In genomic region chr5:115150991-115151390, GRCm38 (mm10) we compare ENCODE assay signal across 29 mouse cellular contexts. TPM values are rescaled to one million over a fixed set of nuclear protein-coding genes. Genes with fewer than 3 reads are reported as not detected.
A peak's percentile ranks its signal among the peaks of the same experiment; 100 is the strongest.
DNase-seq lines count a peak whose midpoint lies in the region; ATAC-seq lines count a peak whose summit lies in the region.
"Had no signal": no experiment of that assay in that cellular context is flagged by ENCODE, and none has a peak within 500 bp of the region (broad histone marks: within the 10 kb centered on the region; RNA-seq: fewer than 3 reads in every experiment).

No protein-coding gene starts in this region.

- WGBS in kidney, embryonic 14.5 days, result 43% methylated on average over 5 of the region's 5 CpGs

- H3K27ac ChIP-seq in kidney, embryonic 14.5 days (ENCODE audit: low read depth, low read length), result peak overlapping the region; percentile 67; the same call in 1 of the 2 replicates
- H3K27ac ChIP-seq: embryonic facial prominence, embryonic 12.5 days; forebrain, embryonic 13.5 days; hindbrain, postnatal 0 days; liver, embryonic 12.5 days; midbrain, embryonic 12.5 days had no signal

- H3K4me2 ChIP-seq in kidney, embryonic 14.5 days (replicated peaks; ENCODE audit: low read depth, low read length), result no peak overlapping the region; the same call in 1 of the 2 replicates
- H3K4me2 ChIP-seq: embryonic facial prominence, embryonic 12.5 days; forebrain, embryonic 13.5 days; heart, embryonic 11.5 days; limb, embryonic 13.5 days; liver, embryonic 12.5 days; midbrain, embryonic 12.5 days had no signal

- no peak for DNase-seq in kidney, adult 9 months
- DNase-seq in thymus, postnatal 0 days (ENCODE audit: low spot score), result peak; percentile 33
- DNase-seq in thymus, adult 18-20 months, result no peak
- peak; percentile 62 for DNase-seq in T-cell, adult 2 months (ENCODE audit: low spot score)
- peak; percentile 75 for DNase-seq in naive thymus-derived CD4-positive, alpha-beta T cell, adult 2 months (ENCODE audit: low read depth)
- DNase-seq: cerebellum, adult 18-20 months; cerebellum, postnatal 14 days; gastrocnemius, postnatal 10 days; heart, adult 11 months; heart, postnatal 10 days; lung, adult 18-20 months; lung, postnatal 10 days had no signal

- no peak overlapping the region for H3K9ac ChIP-seq in kidney, embryonic 14.5 days (ENCODE audit: low read depth, low read length)
- H3K9ac ChIP-seq: embryonic facial prominence, embryonic 12.5 days; forebrain, embryonic 13.5 days; limb, embryonic 13.5 days; liver, embryonic 12.5 days; midbrain, embryonic 12.5 days had no signal

- peaks cover 44% of the 10 kb centered on the region for H3K4me1 ChIP-seq in kidney, embryonic 14.5 days (ENCODE audit: control insufficient read depth, insufficient read depth, low read length)

- H3K27me3 ChIP-seq in kidney, embryonic 14.5 days (ENCODE audit: control insufficient read depth, insufficient read depth, low read length), result no peaks in the 10 kb centered on the region
- H3K27me3 ChIP-seq: embryonic facial prominence, embryonic 12.5 days; forebrain, embryonic 13.5 days; limb, embryonic 13.5 days; liver, embryonic 12.5 days; midbrain, embryonic 12.5 days had no signal

- H3K4me3 ChIP-seq in kidney, embryonic 14.5 days (ENCODE audit: low read length), result no peak overlapping the region
- H3K4me3 ChIP-seq: embryonic facial prominence, embryonic 12.5 days; erythroblast, embryonic 14.5 days; forebrain, embryonic 13.5 days; limb, embryonic 13.5 days; liver, embryonic 12.5 days; midbrain, embryonic 12.5 days had no signal

- no peaks in the 10 kb centered on the region; the same call in 1 of the 2 replicates for H3K9me3 ChIP-seq in kidney, embryonic 14.5 days (ENCODE audit: control insufficient read depth, low read length)
- H3K9me3 ChIP-seq: embryonic facial prominence, embryonic 12.5 days; forebrain, embryonic 13.5 days; limb, embryonic 13.5 days; liver, embryonic 12.5 days; midbrain, embryonic 12.5 days had no signal

- ATAC-seq in kidney, embryonic 14.5 days (ENCODE audit: low FRiP score, low TSS enrichment), result no peak
- ATAC-seq in granulocyte monocyte progenitor cell, adult 5-6 weeks (replicated peaks; ENCODE audit: poor library complexity, severe bottlenecking), result no peak
- ATAC-seq: forebrain, embryonic 13.5 days; hindbrain, postnatal 0 days; liver, embryonic 12.5 days had no signal

- H3K36me3 ChIP-seq in kidney, embryonic 14.5 days (ENCODE audit: control insufficient read depth, insufficient read depth, low read length), result peaks cover 57% of the 10 kb centered on the region

RNA-seq across cellular contexts. Expression of gene Mlec, which starts 7.0 kb away (rescaled TPM):
- 57.8 and 75.5 TPM in 2 replicates for polyA plus RNA-seq in kidney, embryonic 14.5 days (2014; fragmentation: Nextera tagmentation; extraction: Ambion mirVana)
- 25.2 and 26.9 TPM in 2 replicates for polyA plus RNA-seq in thymus, postnatal 0 days (2015; fragmentation: Nextera tagmentation; extraction: Ambion mirVana)
- 247 and 279 TPM in 2 replicates for total RNA-seq in granulocyte monocyte progenitor cell, adult 5-6 weeks (2014; fragmentation: Nextera tagmentation)
- 290 and 318 TPM in 2 replicates for total RNA-seq in granulocyte monocyte progenitor cell, adult 5-6 weeks (2017)

RNA-seq across cellular contexts. Expression of gene Unc119b, which starts 16.2 kb away (rescaled TPM):
- polyA plus RNA-seq in kidney, embryonic 14.5 days (2014; fragmentation: Nextera tagmentation; extraction: Ambion mirVana), result 26.3 and 50.3 TPM in 2 replicates
- polyA plus RNA-seq in thymus, postnatal 0 days (2015; fragmentation: Nextera tagmentation; extraction: Ambion mirVana), result 25.0 and 27.5 TPM in 2 replicates
- 12.5 and 16.4 TPM in 2 replicates for total RNA-seq in granulocyte monocyte progenitor cell, adult 5-6 weeks (2014; fragmentation: Nextera tagmentation)
- 8.1 and 10.3 TPM in 2 replicates for total RNA-seq in granulocyte monocyte progenitor cell, adult 5-6 weeks (2017)

RNA-seq across cellular contexts. Expression of gene Acads, which starts 31.8 kb away (rescaled TPM):
- 54.2 and 68.5 TPM in 2 replicates for polyA plus RNA-seq in kidney, embryonic 14.5 days (2014; fragmentation: Nextera tagmentation; extraction: Ambion mirVana)
- 51.6 and 58.6 TPM in 2 replicates for polyA plus RNA-seq in thymus, postnatal 0 days (2015; fragmentation: Nextera tagmentation; extraction: Ambion mirVana)
- 32.0 and 59.2 TPM in 2 replicates for total RNA-seq in granulocyte monocyte progenitor cell, adult 5-6 weeks (2014; fragmentation: Nextera tagmentation)
- 24.3 and 27.6 TPM in 2 replicates for total RNA-seq in granulocyte monocyte progenitor cell, adult 5-6 weeks (2017)

RNA-seq across cellular contexts. Expression of gene Cabp1, which starts 43.2 kb away (rescaled TPM):
- polyA plus RNA-seq in kidney, embryonic 14.5 days (2014; fragmentation: Nextera tagmentation; extraction: Ambion mirVana), result 2.0 and 2.4 TPM in 2 replicates
- 0.99 and 1.4 TPM in 2 replicates for polyA plus RNA-seq in thymus, postnatal 0 days (2015; fragmentation: Nextera tagmentation; extraction: Ambion mirVana)
- not detected in 2 replicates for total RNA-seq in granulocyte monocyte progenitor cell, adult 5-6 weeks (2014; fragmentation: Nextera tagmentation)
- total RNA-seq in granulocyte monocyte progenitor cell, adult 5-6 weeks (2017), result not detected in 2 replicates
- total RNA-seq: megakaryocyte progenitor cell, adult 5-6 weeks had no signal
- polyA plus RNA-seq: erythroblast, embryonic 14.5 days had no signal

RNA-seq across cellular contexts. Expression of gene Gm10401, which starts 52.9 kb away (rescaled TPM):
- 54.5 and 60.9 TPM in 2 replicates for polyA plus RNA-seq in kidney, embryonic 14.5 days (2014; fragmentation: Nextera tagmentation; extraction: Ambion mirVana)
- polyA plus RNA-seq in thymus, postnatal 0 days (2015; fragmentation: Nextera tagmentation; extraction: Ambion mirVana), result 26.4 and 27.2 TPM in 2 replicates
- total RNA-seq in granulocyte monocyte progenitor cell, adult 5-6 weeks (2014; fragmentation: Nextera tagmentation), result not detected in 2 replicates
- total RNA-seq in granulocyte monocyte progenitor cell, adult 5-6 weeks (2017), result 0.26 TPM in 1 of 2 replicates, not detected in the other
- total RNA-seq: adrenal gland, adult 2 months; gastrocnemius, postnatal 10 days; heart, postnatal 10 days; hindbrain, postnatal 0 days; layer of hippocampus, adult 18-20 months; layer of hippocampus, postnatal 25 days; left cerebral cortex, postnatal 14 days; megakaryocyte progenitor cell, adult 5-6 weeks had no signal
- polyA plus RNA-seq: adrenal gland, adult 2 months; erythroblast, embryonic 14.5 days; frontal cortex, adult 2 months; small intestine, adult 2 months had no signal

Comparison
In these comparisons a context has a peak if more than half of its experiments do, and no peak if none do; other contexts are left out.
1. DNase-seq: peak in thymus, postnatal 0 days (single experiment), T-cell, adult 2 months (single experiment) and naive thymus-derived CD4-positive, alpha-beta T cell, adult 2 months (single experiment); none in kidney, adult 9 months (single experiment) and thymus, adult 18-20 months (0 of 2).